Mouse (Mus musculus): ENCODE measurements around the gene Snph. TPM values are rescaled to one million over a fixed set of nuclear protein-coding genes. Genes with fewer than 3 reads are reported as not detected.

Gene Snph
- total and polyA plus RNA-seq, 3 experiments = not detected

DNA sequence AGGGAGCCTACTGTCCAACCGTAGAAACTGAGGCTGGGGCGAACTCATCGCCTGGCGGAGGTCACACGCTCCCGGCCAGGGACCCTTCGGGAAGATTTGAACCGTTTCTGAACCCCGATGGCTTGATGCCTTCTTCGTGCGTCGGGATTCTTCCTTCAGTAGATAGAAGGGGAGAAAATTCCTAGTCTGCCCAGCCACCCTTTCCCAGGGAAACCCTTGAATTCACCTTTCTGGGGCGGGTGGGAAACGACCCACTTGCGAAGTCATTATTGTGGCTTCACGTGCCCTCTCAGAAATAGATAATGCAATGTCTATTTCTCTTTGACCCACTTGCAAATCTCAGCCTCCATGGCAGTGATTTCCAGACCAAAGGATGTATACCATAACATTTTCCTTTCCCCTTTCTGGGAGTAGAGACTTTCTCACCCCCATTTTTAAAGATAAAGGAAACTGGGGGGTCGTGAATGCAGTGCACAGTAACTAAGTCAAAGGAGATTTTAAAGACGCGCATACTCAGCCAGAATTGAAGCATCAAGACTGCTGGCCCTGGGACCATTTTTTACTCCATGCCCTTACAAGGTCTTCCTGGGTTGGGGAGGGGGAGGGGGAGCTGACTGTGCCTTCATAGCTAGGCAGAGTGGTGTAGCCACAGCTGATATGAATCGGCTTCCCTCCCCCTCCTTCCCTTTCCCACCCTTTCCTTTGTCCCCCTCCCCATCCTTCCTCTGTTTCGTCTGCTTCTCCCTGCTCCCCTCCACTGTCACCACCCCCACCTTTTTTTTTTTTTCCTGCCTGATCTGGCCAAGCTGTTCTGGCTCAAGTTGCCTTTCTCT, 89.1 kb downstream of the Snph start:
- dilution Hi-C loops (cut with MboI; ENCODE audit: extremely low pct_ligation_motif_present, extremely low pct_unique_long_range_greater_than_20kb, low sequenced_read_pairs) = no loop called here
- Histone ChIP-seq H3K27ac (ENCODE audit: insufficient read depth, low read depth) (peak overlapping the region; percentile 76), H3K79me2 (replicated peaks; ENCODE audit: control insufficient read depth, extremely low read depth, insufficient read depth, poor library complexity, severe bottlenecking) (peaks cover 60% of the 10 kb centered on the region), H3K9me3 (replicated peaks; ENCODE audit: low read length) (no peaks in the 10 kb centered on the region), H3K9ac (ENCODE audit: insufficient read depth, low read depth) (peak overlapping the region; percentile 97), H3K27me3 (replicated peaks) (no peaks in the 10 kb centered on the region), H3K4me3 (replicated peaks in 1 of 3; ENCODE audit: low read depth in 2 of 3, low read length in 2 of 3, poor library complexity in 1 of 3) (peak overlapping the region; percentile 89 to 100 (median 90)), H3K4me1 (ENCODE audit: control insufficient read depth in 1 of 2, insufficient read depth in 2 of 2) (peaks cover 31 to 57% of the 10 kb centered on the region in 2 experiments), H3K36me3 (replicated peaks in 1 of 2; ENCODE audit: control insufficient read depth in 1 of 2, insufficient read depth in 1 of 2, low read length in 1 of 2) (peaks cover 28 to 46% of the 10 kb centered on the region in 2 experiments), H3K4me2 (ENCODE audit: insufficient read depth, low read depth, poor library complexity, severe bottlenecking) (peak overlapping the region; percentile 72)
- in situ Hi-C loops (cut with MboI; ENCODE audit: low pct_ligation_motif_present, low pct_unique_long_range_greater_than_20kb, low sequenced_read_pairs) = no loop called here
- TF ChIP-seq MAFK (IDR thresholded peaks at IDR 0.05; ENCODE audit: insufficient replicate concordance, low read length) (no peak), PAX5 (IDR thresholded peaks at IDR 0.05; ENCODE audit: low read length) (no peak), RCOR1 (conservative IDR thresholded peaks at IDR 0.05; ENCODE audit: low read depth, low read length) (no peak), TCF12 (IDR thresholded peaks at IDR 0.05; ENCODE audit: low read depth, low read length) (no peak), USF2 (conservative IDR thresholded peaks at IDR 0.05; ENCODE audit: low read depth, low read length) (no peak), MXI1 (IDR thresholded peaks at IDR 0.05; ENCODE audit: low read depth, low read length) (peak; percentile 11; the same call in 1 of the 2 replicates), ZMIZ1 (IDR thresholded peaks at IDR 0.05; ENCODE audit: low read depth, low read length) (no peak), NRF1 (IDR thresholded peaks at IDR 0.05; ENCODE audit: low read depth, low read length) (no peak), SIN3A (IDR thresholded peaks at IDR 0.05; ENCODE audit: low read length) (no peak), ZC3H11A (IDR thresholded peaks at IDR 0.05; ENCODE audit: low read depth, low read length) (no peak), NELFE (IDR thresholded peaks at IDR 0.05; ENCODE audit: low read depth, low read length) (0 out of 2 replicates have a peak, but pooled peaks have one; percentile 26), ETS1 (conservative IDR thresholded peaks at IDR 0.05; ENCODE audit: low read depth, low read length) (no peak), MAZ (IDR thresholded peaks at IDR 0.05; ENCODE audit: low read depth, low read length) (no peak), ELF1 (IDR thresholded peaks at IDR 0.05; ENCODE audit: low read depth, low read length) (peak; percentile 40; the same call in 1 of the 2 replicates), MAX (IDR thresholded peaks at IDR 0.05; ENCODE audit: low read length) (0 out of 2 replicates have a peak, but pooled peaks have one; percentile 43), SMC3 (IDR thresholded peaks at IDR 0.05; ENCODE audit: low read depth, low read length) (no peak), GABPA (IDR thresholded peaks at IDR 0.05; ENCODE audit: insufficient replicate concordance, low read depth, low read length) (no peak), POLR2A (IDR thresholded peaks at IDR 0.05; ENCODE audit: low read depth, low read length) (no peak), BHLHE40 (IDR thresholded peaks at IDR 0.05; ENCODE audit: low read depth, low read length) (peak; percentile 58), RAD21 (IDR thresholded peaks at IDR 0.05; ENCODE audit: low read depth, low read length) (no peak), JUN (IDR thresholded peaks at IDR 0.05; ENCODE audit: insufficient read depth, low read depth, low read length) (no peak), KAT2A (IDR thresholded peaks at IDR 0.05; ENCODE audit: insufficient replicate concordance, low read length) (no peak), JUND (conservative IDR thresholded peaks at IDR 0.05; ENCODE audit: low read depth, low read length) (no peak), ZNF384 (IDR thresholded peaks at IDR 0.05; ENCODE audit: low read depth, low read length) (0 out of 2 replicates have a peak, but pooled peaks have one; percentile 17), EP300 (IDR thresholded peaks at IDR 0.05; ENCODE audit: low read length) (no peak)
- peak; percentile 68 for DNase-seq (ENCODE audit: extremely low read depth)

All from CH12.LX (cell line).